Mouse (Mus musculus) fibroblast of lung, adult 2 months (primary cell): ENCODE results near the gene Mcf2l.
A peak's percentile ranks its signal among the peaks of the same experiment; 100 is the strongest.

ENCODE experiments used
- DNase-seq: peaks from one replicate; pipeline ENCODE4 v3.0.0-alpha.2; 2011; ENCODE audit warnings: low read depth

The Mcf2l gene

DNA sequence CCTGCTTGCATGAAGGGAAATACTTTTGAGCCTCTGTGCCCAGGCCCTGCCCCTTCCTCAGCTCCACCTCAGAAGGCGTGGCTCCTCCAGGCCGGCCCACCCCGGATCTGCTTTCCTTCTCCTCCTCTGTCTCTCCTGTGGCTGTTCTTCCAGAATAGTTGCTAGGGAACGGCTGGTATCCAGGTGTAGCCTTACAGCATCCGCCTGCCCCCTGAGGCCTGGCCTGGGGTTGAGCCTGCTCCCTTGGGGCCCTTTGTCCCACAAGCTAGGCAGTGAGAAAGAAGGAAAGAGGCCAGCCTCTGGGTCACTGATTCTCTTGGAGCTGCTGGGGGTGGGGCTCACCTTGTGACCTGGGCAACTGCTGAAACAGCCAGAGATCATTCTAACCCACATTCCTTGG lies 38.4 kb downstream of the Mcf2l start:
- DNase-seq: no peak

DNA sequence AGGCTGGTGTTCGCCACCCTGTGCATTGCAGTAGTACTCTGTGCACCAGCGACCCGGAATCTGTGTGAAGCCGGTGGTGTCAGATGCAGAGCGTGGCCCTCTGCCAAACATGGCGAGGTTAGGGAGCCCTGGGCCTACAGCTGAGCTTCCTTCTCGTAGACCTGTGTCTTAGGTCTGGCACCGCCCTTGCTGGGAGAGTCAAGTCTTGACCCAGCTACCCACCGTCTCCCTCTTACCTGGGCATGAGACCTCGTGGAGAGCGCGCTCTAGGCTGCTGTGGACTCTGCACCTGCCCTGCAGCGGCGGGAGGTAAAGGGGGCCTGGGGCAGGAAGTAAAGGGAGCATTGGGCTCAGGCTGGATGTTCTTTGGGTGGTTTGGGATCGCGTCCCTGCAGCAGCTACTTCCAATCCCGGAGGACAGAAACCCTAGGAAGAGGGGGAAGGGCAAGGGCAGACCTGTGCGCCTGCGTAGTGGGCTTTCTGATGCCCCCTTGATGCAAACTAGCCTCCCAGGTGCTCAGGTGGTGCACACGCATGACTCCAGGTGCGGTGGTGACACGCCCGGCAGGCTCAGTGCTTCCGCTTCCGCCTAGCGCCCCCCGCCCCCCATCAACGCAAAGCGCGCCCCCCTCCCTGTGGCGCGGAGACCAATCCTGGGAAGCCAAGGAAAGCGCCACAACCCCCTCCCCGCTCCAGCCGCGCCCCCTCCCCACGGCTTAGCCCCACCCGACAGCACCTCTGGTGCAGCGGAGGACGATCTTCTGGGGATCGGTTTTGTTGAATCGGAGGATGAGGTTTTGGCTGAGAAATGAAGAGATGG lies 41.8 kb downstream of the Mcf2l start:
- DNase-seq: no peak

- no peak for DNase-seq
Measured at GRCm38 (mm10) chr8:12916156-12916900, 42.7 kb downstream of the Mcf2l start.

DNA sequence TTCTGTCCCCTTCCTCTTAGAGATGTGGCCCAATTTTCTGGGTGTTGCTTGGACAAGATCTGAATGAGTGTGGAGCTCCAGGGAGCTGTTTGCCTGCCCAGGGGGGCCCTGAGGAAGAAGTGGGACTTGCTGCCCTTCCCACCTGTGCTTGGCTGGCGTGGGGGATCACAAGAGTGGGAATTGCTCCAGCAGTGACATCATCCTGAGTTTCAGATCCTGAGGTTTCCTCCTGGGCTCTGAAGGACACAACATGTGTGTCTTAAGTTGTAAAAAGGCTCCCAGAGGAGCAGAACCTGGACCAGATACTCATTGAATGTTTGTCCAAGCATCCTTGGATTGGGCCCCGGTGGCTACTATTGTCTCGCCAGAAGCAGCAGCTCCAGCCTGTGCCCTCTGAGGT lies 43.4 kb downstream of the Mcf2l start:
- no peak for DNase-seq

GRCm38 (mm10) chr8:12917831-12918230 lies 44.2 kb downstream of the Mcf2l start:
- no peak for DNase-seq

GRCm38 (mm10) chr8:12920599-12920998 lies 47.0 kb downstream of the Mcf2l start:
- no peak for DNase-seq

GRCm38 (mm10) chr8:12925051-12925450 lies 51.4 kb downstream of the Mcf2l start:
- DNase-seq: no peak

GRCm38 (mm10) chr8:12925941-12926381 lies 52.4 kb downstream of the Mcf2l start:
- DNase-seq: no peak

DNA sequence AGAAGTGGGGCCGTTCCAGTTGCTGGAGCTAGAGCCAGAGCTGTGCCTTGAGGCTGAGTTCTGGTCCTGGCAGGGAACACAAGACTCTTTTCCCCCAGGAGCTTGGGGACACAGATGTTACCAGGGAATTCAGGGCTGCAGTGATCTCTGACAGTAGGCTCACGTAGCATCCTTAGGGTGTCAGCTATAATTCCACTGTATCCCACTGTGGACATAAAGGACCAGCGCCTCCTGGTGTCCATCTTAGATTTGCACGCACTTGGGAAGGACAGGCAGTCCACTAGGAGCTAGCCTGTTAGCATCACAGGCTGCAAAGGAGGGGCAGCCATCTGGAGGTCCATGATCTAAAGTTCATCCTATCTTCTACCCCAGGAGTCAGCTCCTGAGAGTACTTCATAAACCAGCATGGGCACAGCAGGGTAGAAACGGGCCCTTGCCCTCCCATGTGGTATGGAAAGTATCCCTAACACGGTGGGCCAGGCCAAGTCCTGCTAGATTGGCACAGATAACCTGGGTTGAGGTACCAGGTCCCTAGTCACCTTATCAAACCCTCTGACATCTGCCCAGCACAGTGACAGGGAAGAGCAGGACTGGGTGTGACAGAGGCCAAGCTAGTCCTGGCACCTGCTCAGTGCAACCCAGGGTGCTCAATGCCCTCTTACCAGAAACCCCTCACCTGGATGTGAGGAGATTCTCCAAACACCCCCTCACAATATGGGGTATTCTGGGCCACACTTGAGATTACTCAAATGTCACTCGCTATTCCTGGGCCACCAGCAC lies 53.8 kb downstream of the Mcf2l start:
- DNase-seq: peak; percentile 13

DNA sequence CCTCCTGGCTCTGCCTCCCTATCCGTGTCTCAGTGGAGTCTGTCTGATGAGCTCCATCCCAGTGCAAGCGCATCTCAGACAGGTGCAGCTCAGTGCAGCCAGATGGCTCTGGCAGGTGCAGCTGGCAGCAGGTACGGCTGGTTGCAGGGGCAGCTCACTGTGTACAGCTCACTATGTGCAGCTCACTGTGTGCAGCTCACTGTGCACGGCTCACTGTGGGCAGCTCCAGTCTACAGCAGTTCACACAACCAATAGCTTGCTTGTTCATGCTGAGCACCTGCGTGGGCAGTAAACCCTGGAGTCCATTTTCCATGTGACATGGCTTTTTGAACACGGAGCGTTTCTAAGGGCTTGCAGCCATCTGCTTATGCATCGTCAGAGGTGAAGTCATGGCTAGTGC lies 54.4 kb downstream of the Mcf2l start:
- no peak for DNase-seq

GRCm38 (mm10) chr8:12928931-12929330 lies 55.3 kb downstream of the Mcf2l start:
- DNase-seq: no peak

- no peak for DNase-seq
Measured at GRCm38 (mm10) chr8:12930290-12930689, 56.7 kb downstream of the Mcf2l start.

- DNase-seq: no peak
Measured at GRCm38 (mm10) chr8:12931426-12931825, 57.8 kb downstream of the Mcf2l start.

- DNase-seq: no peak
Measured at GRCm38 (mm10) chr8:12932520-12932919, 58.9 kb downstream of the Mcf2l start.

GRCm38 (mm10) chr8:12933765-12934164 lies 60.2 kb downstream of the Mcf2l start:
- DNase-seq: no peak

GRCm38 (mm10) chr8:12934453-12935043 lies 60.9 kb downstream of the Mcf2l start:
- DNase-seq: no peak

- DNase-seq: no peak
Measured at GRCm38 (mm10) chr8:12940549-12940948, 66.9 kb downstream of the Mcf2l start.

- no peak for DNase-seq
Measured at GRCm38 (mm10) chr8:12941161-12941926, 67.7 kb downstream of the Mcf2l start.

DNA sequence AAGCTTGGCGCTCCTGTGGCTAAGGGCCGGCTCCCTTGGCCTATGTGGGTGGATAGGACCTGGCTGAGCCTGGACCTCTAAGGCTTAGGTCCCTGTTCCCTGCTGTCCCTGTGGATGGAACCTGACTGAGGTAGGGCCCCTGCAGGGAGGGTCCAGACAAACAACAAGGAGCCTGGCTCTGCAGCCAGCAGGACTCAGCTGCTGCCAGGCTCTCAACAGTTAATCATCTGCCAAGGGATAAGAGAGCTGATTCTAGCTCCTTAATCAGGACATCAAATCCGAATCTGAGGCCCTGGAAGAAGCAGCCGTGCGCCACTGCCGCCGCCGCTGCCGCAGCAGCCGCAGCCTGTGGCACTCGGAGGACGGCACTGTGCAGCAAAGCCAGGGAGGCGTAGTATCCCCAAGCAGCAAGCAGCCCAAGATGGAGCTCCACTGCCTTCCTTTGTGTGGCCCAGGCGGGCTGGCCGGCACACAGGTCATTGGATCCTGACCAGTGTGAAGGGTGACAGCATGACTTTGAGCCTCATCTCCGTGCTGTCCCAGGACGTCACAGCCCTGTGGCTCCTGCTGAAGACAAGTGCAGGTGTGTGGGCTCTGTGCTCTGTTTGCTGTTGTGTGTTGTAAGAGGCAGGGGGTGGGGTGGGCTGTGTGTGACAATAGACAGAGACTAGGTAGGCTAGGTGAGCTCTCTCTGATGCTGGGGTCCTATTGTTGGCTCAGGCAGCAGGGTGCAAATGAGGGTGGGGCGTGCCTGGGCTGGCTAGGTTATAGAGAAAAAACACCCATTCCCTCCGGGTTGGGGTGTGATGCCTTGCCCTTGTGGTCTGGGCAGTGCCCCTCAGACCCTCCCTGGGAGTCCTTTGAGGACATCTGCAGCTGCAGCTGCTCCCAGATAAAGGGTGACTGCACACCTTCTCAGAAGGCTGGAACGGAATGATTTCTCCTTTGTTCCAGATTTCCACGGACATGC lies 74.3 kb downstream of the Mcf2l start:
- no peak for DNase-seq

DNA sequence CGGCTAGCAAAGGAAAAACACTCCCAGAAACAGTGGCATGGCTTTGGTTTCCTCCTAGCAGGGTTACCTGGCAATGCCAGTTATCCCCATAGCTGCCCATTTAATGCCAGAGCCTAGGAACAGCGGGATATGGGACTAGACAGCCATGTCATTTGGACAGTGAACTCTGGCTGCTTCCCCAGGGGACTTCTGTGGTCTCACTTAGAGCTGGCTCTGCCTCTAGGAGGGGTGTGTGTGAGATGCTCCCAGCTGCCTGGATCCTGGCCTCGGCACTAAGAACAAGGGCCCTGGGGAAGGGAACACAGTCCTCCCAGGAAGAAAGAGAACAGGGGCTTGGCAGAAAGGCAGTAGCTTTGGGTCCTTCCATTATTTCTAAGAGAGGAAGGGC lies 75.0 kb downstream of the Mcf2l start:
- no peak for DNase-seq
